Mouse (Mus musculus): ENCODE measurements at regions not wholly inside any gene's neighbourhood (a gene's known extent, or its start where the extent isn't known, plus 50 kb on each side); places are given as distances from the start of the nearest gene placed in this dataset.

DNA sequence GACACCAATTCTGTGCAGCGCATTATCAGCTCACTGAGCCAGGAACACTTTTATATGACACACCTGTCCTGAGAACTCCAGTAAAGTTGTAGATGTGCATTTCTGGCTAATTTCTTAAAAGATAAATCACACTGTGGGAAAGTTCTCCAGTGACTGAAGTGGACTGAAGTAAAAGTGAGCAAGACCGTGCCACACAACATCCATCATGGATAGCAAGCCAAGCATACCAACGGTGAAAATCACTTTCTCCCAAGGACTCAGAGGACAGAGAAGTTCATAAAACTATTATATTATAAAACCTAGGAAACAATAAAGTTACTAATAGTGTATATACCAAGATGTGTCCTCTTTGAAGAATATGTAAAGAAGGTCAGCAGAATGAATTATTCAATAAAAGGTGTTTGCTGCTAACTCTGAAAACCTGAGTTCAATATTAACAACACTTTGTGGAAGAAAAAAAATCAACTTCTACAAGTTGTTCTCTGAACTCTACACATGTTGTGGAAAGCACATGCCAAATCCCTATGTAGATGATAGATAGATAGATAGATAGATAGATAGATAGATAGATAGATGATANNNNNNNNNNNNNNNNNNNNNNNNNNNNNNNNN is 298.2 kb upstream of the Igbp1b start:
- intact Hi-C loops (cut with DNase I) = no loop called here
- no peak for DNase-seq

DNA sequence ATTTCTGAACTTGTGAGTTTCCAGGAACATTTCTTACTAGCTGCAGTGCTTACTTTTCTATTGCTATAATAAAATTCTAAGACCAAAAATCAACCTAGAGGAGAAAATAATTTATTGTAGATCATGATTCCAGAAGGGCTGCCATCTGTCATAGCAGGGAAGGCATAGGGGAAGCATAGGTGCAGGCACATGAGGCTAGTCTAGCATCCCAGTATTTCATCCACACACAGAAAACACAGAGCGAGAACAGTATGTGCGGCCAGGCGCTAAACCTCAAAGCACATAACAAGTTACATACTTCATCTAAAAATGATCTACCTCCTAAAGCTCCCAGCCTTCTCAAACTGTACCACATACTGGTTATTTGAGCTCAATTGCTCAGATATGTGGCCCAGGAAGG is 292.5 kb upstream of the Igbp1b start:
- intact Hi-C loops (cut with DNase I) = no loop called here
- DNase-seq = no peak

DNA sequence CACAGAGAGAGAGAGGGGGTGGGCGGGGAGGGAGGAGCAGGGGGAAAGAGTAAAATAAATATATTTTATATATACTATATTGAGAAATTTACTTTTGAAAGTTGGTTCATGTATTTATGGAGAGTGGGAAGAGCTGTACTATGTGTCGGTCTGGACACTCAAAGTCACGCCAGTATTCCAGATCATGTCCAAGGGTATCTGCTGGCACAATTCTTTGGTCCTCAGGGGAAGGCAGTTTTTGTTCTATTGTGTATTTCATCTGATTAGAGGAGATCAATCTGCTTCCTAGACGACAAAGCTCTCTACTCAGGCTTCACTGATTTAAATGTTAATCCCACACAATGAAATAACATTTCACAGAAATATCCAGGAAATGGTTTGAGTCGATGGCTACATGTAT is 288.3 kb upstream of the Igbp1b start:
- intact Hi-C loops (cut with DNase I) = no loop called here
- no peak for DNase-seq

DNA sequence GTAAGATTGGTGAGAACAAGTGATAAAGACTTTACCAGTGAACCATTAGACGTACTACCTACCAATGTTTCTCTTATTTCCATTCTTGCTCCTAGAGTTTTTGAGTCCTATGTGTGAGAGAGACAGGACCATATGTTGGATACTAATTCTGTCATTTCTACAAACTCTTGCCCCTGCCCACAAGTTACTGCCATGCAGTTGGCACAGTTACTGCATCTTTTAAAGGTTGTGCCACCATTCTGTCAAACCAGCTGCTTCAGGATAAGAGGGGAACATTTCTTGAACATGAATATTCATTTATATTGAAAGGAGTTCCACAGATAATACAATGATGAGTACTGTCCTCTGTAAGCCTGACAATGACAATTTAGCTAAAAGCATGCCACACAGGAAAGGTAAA is 287.1 kb upstream of the Igbp1b start:
- no peak for DNase-seq
- intact Hi-C loops (cut with DNase I) = no loop called here

DNA sequence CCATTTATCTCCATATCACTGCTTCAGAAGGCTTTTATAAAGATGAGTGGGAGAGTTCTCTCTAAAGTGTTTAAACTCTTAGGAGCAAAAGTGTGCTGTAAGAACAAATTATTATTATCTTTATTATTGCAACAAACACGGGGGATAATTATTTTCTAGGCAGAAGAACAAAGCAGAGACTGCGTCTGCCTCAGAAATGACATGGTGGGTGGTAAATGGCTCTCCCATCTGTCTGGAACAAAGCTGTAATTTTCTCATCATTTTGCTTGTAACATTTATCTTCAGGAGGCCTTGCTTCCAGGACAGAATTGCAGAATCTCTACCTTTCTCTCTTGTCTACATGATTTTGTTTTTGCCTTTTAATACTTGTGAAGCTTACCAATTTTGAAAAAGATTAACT is 261.8 kb upstream of the Igbp1b start:
- intact Hi-C loops (cut with DNase I) = no loop called here
- DNase-seq = no peak

DNA sequence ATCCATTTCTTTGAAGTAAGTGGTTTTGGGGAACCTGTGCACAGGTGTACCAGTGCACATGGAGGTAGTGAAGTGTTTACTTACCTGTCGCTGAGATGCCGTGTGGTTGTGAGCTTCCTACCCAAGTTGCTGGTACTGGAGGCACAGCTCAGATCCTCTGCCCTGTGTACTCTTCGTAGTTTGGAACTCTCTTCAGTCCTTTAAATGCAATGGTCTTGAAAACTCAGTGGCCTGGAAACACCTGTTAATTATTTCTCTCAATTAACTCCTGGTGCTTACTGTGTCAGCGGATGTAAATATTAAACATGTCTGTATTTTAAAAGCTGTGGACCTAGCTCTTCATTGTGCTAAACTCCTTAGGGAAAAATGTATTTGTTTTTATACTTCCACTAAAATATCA is 261.2 kb upstream of the Igbp1b start:
- DNase-seq = no peak
- intact Hi-C loops (cut with DNase I) = no loop called here

DNA sequence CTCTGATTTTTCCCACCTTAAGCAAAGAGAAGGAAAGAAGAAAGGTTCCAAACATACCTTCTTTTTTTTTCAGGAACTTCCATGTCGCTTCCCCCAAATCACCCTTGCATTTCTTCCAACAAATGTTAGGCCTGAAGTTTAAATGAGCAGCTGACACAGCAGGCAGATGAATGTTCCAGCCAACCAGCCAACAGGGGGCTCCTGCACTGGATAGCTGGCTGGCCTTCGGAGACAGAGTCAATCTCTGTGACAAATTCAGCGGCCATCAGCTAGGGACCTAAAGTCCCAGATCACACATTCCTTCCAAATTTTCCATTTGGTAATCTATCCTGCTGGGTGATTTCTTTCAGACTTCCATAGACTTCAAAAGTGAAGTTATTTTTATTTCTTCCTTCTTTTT is 256.6 kb upstream of the Igbp1b start:
- intact Hi-C loops (cut with DNase I) = no loop called here
- DNase-seq = peak in 1 of 2 experiments; percentile 2

DNA sequence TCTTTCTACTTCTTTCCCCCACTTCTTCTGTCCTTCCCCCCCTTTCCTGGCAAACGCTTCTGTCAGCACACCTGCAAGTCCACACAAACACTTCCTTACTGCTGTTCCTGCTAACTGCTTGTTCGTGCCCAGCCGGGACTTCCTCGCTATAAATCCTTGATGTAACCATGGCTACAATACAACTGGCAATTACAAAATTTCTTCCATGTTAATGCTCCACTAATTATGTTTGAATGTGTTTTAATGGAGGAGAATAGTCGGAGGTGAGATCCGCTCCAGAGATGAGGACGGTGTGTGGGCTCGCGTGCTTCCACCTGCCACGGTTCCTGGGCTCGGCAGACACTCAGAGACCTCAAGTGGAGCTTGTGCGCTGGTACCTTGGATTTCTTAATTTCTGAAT is 215.3 kb upstream of the Igbp1b start:
- intact Hi-C loops (cut with DNase I) = no loop called here
- DNase-seq = no peak

DNA sequence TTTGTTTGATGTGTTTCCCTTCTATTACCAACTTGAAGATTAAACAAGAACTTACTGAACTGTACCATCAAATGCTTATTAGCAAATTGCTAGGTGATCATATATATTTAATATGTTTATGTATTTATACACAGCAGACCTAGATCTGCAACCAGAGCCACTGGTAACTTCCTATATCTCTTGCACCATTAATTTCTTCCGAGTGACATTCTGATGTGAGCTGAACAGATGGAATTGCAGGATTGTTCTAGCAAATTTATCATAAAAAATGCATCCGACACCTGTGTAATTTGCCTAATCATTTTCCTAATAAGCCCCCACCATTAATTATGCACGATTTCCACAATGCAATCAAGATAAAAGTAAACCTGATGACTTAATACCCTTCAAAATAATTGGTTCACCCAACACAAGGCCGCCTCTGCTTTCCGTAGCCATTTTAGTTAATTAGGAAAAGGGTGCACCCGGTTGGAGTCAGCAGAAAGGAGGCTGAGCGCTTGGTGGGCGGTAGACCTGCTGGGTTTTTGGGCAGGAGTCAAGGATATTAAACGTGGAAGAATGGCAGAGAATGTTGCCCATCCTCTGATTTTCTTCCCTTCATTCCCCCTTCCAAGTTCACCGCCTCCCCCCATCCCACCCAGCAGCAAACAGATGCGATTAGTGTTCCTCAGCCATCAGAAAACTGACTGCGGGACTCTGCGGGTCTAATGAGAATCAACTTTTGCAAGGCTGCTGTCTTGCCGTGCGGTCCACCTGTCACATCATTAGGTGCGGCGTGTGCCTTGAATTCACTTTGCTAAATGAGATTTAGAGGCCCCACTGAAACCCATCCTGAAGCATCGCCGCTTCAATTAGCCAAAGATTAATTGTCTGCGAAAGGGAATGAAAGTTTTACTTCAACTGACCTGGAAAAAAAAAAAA is 214.4 kb upstream of the Igbp1b start:
- DNase-seq = no peak
- intact Hi-C loops (cut with DNase I) = no loop called here

DNA sequence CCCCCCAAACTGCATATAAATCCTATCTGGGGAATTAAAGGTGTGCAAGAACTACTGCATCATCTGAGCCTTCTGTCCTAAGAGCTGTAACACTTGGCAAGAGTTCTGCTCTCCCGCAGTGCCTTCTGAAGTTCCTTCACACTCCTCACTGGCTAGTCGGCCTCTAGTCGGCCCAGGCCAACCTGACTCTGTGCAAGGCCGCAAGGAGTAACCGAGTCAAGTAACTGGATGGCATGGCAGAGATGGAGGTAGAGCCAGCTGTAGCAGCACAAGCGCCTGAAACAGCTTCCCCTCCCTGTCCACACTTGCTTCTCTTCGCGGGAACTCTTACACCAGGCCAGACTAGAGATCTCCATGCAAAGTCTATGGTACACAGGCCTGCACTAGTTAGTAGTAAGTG is 179.7 kb upstream of the Igbp1b start:
- intact Hi-C loops (cut with DNase I) = no loop called here
- DNase-seq = no peak

DNA sequence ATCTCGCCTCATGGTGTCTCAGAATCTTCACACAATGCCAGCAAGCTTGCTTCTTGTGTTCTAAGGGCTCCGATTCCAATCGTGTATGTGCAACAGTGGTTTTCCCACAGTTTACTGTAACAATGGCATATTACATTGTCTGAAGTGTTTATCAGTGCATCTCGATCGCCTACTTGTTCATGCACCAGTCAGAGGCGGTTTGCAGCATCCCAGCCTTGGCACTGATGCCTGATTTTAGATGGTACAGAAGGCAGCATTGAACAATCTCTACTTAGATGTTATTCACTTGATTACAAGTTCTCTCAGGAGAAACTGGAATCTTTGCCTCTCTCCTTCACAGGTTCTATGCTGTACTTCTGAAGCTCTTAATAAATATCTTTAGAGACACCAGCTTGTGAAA is 176.5 kb upstream of the Igbp1b start:
- intact Hi-C loops (cut with DNase I) = no loop called here
- no peak for DNase-seq

DNA sequence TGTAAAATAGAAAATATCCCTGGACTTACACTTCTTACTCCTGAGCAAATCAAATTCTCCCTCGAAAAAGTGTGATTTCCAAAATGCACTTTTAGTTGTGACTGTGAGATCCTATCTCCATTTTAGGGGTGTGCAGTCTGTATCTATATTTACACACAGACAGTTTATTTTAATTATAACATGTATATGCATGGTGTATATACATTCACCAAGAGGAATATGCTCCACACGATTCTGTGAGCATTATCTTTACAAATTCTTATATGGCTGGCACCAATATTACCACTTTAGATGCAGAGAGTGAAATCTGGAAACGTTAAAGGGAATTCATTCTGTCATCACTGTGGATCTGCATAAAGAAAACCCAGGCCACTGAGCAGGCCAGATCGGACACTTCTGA is 143.5 kb upstream of the Igbp1b start:
- intact Hi-C loops (cut with DNase I) = no loop called here
- no peak for DNase-seq

DNA sequence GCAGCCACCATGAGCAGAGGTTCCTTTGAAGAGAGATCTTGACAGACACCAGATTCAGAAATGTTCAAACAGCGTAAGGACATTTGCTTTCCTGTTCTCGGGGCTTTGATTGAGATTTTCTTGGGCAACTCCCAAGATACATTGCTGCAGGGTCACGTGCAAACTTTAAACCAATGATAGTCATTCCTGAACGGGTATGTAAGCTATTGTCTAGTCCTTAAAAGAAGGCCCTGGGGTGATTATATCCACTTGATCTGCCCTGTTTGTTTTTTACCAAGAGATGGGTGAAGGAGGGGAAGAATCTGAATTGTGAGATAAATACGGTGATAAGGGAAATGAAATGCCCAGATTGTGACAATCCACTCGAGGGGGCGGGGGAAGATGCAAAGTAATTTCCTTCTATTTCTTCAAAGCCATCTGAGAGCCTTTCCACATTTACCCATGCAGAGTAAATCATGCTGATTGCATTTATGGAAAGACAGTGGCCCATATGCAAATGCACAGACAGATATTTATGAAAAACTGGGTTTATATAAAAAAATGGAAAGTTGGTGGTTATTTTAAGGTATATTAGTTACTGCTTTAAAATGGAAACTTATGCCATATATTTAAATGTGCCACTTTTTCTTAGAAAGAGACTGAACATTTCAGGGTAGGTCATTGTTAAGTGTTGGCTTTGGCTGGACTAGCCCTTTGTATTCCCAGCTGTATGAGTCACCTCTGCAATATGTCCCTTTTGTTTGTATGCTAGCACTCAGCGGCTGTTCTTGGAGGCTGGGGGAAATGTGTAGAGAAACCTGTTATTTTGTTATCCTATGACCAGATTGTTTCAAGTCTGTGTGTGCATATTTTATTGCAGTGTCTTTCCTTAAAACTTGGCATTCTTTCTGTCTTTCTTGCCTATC is 142.7 kb upstream of the Igbp1b start:
- intact Hi-C loops (cut with DNase I) = no loop called here
- no peak for DNase-seq

DNA sequence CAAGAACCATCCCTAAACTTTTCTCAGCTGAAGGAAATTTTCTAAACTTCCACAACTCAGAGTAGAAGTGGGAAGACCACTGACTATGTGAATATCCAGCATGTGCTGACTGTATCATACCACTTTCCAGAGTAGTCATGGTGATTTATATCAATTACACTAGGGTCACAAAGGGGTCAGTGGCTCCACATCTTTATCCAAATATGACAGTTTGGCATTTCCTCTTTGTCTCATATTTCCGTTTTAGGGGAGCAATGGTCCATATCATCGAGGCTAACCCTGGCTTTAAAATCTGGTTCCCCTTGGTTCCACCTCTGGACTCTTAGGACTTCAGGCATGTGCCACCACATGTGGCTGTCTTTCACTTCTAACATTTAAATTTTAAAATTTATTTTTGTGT is 136.4 kb upstream of the Igbp1b start:
- no peak for DNase-seq
- intact Hi-C loops (cut with DNase I) = no loop called here

DNA sequence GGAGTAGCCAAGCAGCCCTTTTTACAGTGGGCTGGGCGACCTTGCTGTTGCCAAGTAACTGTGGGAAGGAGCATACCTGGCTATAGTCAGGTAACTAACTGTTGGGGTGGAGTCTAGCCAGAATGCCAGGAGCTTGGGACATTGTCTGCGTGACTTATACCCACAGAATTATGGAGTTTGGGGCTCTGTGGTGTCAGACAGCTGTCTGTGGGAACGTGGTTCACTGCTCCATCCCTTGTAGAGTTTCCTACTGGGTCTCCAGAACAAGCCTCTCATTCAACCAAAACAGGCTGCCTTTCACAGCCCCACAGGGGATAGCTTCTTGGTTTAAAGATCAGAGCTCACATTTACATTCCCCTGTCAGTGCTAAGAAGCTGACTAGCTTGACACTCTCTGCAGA is 134.5 kb upstream of the Igbp1b start:
- intact Hi-C loops (cut with DNase I) = no loop called here
- no peak for DNase-seq

DNA sequence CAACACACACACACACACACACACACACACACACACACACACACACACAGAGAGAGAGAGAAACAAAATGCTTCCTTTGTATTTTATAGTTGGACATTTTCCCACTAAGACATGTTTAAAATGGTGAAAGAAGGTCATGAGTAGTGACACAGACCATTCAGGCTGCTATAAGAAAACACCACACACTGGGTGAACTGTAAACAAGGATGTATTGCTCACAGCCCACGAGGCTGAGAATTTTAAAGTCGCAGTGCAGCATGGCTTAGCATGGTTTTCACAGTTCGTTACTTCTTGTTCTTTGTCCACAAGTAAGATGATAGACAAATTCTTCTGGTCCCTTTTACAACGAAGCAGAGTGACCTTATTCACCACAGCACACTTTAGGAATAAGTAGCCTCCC is 124.6 kb upstream of the Igbp1b start:
- DNase-seq = no peak
- intact Hi-C loops (cut with DNase I) = no loop called here

DNA sequence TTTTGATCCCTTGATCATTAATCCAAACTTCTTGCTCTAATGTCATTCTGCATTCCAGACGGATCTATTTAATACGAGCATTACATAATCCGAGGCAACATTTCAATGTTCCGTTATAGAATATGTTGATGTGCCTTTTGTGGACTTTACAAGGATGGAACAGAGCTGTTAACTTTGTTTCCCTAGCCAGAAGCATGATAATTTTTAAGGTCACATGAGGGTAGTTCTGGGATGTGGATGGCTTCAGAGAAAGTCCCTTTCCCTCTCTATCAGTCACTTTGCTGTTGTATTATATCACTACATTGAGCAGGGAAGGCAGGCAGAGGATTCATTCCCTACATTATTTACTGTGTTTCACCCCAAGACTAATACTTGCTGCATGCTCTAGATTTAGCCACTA is 124.1 kb upstream of the Igbp1b start:
- intact Hi-C loops (cut with DNase I) = no loop called here
- DNase-seq = no peak

DNA sequence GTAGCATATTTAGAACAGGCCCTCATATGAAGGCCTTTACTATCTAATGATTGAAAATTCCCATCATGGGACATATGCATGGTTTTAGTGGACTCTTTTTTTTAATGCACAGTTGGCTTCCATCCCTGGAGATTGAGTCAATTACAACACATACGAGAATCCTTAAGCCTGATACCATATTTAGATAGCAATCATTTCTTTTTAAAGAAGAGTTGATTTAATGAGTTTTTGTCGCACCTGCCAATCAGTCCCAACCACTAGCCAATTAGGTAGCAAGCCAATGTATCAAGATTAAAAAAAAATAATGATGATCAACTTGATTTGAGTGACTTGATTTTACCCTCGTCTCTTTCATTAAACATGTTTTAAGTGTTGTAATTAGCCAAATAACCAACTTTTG is 103.6 kb upstream of the Igbp1b start:
- intact Hi-C loops (cut with DNase I) = no loop called here
- no peak for DNase-seq

DNA sequence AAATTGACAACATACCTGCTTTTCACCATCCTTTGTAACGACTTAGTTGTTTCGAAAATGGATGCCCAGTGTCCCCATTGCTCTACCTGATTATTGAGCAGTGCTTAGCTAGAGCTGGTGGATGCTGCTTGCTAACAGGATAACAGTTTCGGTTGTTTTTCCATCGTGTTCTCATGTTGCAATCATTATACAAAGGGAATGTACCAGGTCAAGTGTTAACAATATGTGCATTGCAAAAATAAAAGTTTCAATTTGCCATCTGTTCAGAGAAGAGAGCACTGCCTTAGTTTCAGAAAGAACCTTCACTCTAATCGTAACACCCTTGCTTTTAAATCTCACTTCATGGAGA is 96.6 kb upstream of the Igbp1b start:
- intact Hi-C loops (cut with DNase I) = no loop called here
- no peak for DNase-seq

DNA sequence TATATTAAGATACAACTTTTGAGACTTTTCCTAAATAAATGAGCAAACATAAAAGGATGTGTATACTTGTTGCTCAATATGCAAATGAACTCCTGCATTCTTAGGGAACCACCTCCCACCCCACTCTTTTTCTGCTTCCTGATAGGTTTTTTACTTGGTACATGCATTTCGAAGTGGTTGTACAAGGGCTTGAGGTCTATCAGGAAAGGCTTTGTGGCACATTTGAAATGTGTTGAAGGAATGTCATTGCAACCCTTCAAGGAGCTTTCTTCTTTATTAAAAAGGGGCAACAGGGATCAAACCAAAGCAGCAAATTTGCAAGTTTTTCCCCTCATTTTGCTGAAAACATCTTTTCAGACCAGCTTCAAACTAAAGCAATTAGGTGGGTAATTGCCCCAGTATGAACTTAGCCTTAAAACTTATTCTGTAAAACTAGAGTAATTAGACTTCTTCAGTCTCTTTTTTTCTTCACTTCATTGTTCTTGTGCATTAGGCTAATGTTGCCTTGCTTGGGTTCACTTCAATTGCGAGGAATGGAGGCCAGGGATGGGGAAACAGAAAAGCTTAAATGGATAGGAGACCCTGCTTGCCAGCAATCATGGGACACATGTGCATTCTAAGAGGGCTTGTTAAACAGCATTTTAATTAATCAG is 96.1 kb upstream of the Igbp1b start:
- intact Hi-C loops (cut with DNase I) = no loop called here
- DNase-seq = no peak

DNA sequence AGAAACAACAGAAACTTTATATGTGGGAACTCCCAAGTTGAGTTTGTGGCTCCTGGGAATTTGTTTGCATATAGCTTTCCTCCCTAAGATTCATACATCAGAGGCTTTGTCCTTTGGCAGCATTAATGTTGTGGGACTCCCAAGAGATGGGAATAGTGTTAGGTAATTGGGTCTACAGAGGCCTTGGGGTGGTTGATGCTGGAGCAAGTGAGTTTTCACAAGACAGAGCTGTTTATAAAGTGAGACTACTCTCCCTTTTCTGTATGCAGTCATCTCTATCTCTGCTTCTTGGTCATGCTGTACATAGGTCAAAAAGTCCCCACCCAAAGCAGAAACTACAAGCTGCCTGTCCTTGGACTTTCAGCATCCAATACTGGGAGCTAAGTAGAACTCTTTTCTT is 59.4 kb upstream of the Igbp1b start:
- DNase-seq = no peak
- intact Hi-C loops (cut with DNase I) = no loop called here

Data from heart, postnatal 14 days (tissue).